Mouse (Mus musculus) heart, postnatal 10 days (tissue): ENCODE results near the gene Bcl11b. TPM values are rescaled to one million over a fixed set of nuclear protein-coding genes. Genes with fewer than 3 reads are reported as not detected.

Source experiments
- total RNA-seq, 2 experiments: library from RNA; stranded (reverse); gene quantifications; 2 replicates each; pipeline ENCODE4 v1.2.3; 2021

The Bcl11b gene
- total RNA-seq, 2 experiments from 2014 or later: 1.6 to 1.8 TPM

Other genes starting within 250 kb of the Bcl11b start
- 10 to 100 TPM; 77.6 to 79.3 TPM for gene Setd3, start 175.7 kb upstream of the Bcl11b start, total RNA-seq
- 10 to 100 TPM; 29.0 to 30.6 TPM for gene Ccnk, start 176.0 kb upstream of the Bcl11b start, total RNA-seq